Mouse (Mus musculus) hindbrain, embryonic 11.5 days (tissue): Measurements from ENCODE around the gene Adgrl3. TPM values are rescaled to one million over a fixed set of nuclear protein-coding genes. Genes with fewer than 3 reads are reported as not detected.

Experiments
- ATAC-seq: fragments of 200-750 bp; cut with Nextera tagmentation; 2 replicates; pipeline ENCODE4 v1.8.0; 2017; ENCODE audit warnings: mild to moderate bottlenecking, moderate TSS enrichment, moderate library complexity; ENCODE audit not compliant: low FRiP score
- DNase-seq: peaks from one replicate; pipeline ENCODE4 v3.0.0-alpha.2; 2015; ENCODE audit warnings: low spot score
- H3K27ac ChIP-seq: fragments of 300-500 bp; sonication (generic); 2 replicates; pipeline ENCODE4 v1.5.1; 2014; ENCODE audit warnings: mild to moderate bottlenecking, low read depth, low read length
- H3K27me3 ChIP-seq: fragments of 300-500 bp; sonication (generic); 2 replicates; pipeline ENCODE4 v1.6.1; 2014; ENCODE audit warnings: mild to moderate bottlenecking, low read length, moderate library complexity, mixed read lengths; ENCODE audit not compliant: control insufficient read depth, insufficient read depth
- H3K36me3 ChIP-seq: fragments of 300-500 bp; sonication (generic); 2 replicates; pipeline ENCODE4 v1.6.1; 2014; ENCODE audit warnings: mild to moderate bottlenecking, low read length, moderate library complexity, mixed read lengths; ENCODE audit not compliant: control insufficient read depth, insufficient read depth
- H3K4me1 ChIP-seq: fragments of 300-500 bp; sonication (generic); replicated peaks from 2 replicates; pipeline ENCODE4 v1.6.1; 2014; ENCODE audit warnings: low read length, mixed read lengths; ENCODE audit not compliant: control insufficient read depth, insufficient read depth
- H3K4me2 ChIP-seq: fragments of 300-500 bp; sonication (generic); replicated peaks from 2 replicates; pipeline ENCODE4 v1.6.1; 2014; ENCODE audit warnings: mild to moderate bottlenecking, low read depth, low read length
- H3K4me3 ChIP-seq: fragments of 300-500 bp; sonication (generic); 2 replicates; pipeline ENCODE4 v1.5.1; 2014; ENCODE audit warnings: low read depth, low read length
- H3K9ac ChIP-seq: fragments of 300-500 bp; sonication (generic); 2 replicates; pipeline ENCODE4 v1.6.1; 2014; ENCODE audit warnings: low read depth, low read length
- H3K9me3 ChIP-seq: fragments of 300-500 bp; sonication (generic); 2 replicates; pipeline ENCODE4 v1.6.1; 2016; ENCODE audit warnings: low read length; ENCODE audit not compliant: control insufficient read depth
- WGBS: fragments of 180-500 bp; shearing (Covaris S2); extraction: QIAGEN DNeasy Blood & Tissue Kit; methylation state at CpG from one replicate; pipeline ENCODE4 v1.1.7; 2014; 5-methylcytosine and 5-hydroxymethylcytosine counted together
- polyA plus RNA-seq: library from polyadenylated mRNA; unstranded; fragments of >200 nt; fragmentation: Nextera tagmentation; extraction: Ambion mirVana; gene quantifications from 2 replicates; pipeline ENCODE4 v1.2.1, GENCODE M21; 2014

Gene Adgrl3
- polyA plus RNA-seq, 1 experiment from 2014 or later: 40.2 TPM

GRCm38 (mm10) chr5:81417326-81417725 lies 397.4 kb downstream of the Adgrl3 start:
- DNase-seq (peak; percentile 9), ATAC-seq (no peak)
- Histone ChIP-seq H3K27ac (no peak overlapping the region), H3K36me3 (no peaks in the 10 kb centered on the region), H3K4me2 (no peak overlapping the region), H3K9ac (no peak overlapping the region), H3K4me1 (no peaks in the 10 kb centered on the region), H3K4me3 (no peak overlapping the region), H3K27me3 (no peaks in the 10 kb centered on the region), H3K9me3 (no peaks in the 10 kb centered on the region)
- 32% methylated on average over 3 of the region's 3 CpGs for WGBS

- no peaks in the 10 kb centered on the region for H3K4me1 ChIP-seq
- no peaks in the 10 kb centered on the region for H3K36me3 ChIP-seq
- H3K27me3 ChIP-seq: no peaks in the 10 kb centered on the region
- H3K9me3 ChIP-seq: no peaks in the 10 kb centered on the region
- no peak for DNase-seq
- no peak overlapping the region for H3K27ac ChIP-seq
- WGBS: 94% methylated on average over 5 of the region's 5 CpGs
- H3K9ac ChIP-seq: no peak overlapping the region
- H3K4me3 ChIP-seq: no peak overlapping the region
- ATAC-seq: no peak
- no peak overlapping the region for H3K4me2 ChIP-seq
Measured at GRCm38 (mm10) chr5:81427393-81427792, 407.5 kb downstream of the Adgrl3 start.

- H3K27me3 ChIP-seq: no peaks in the 10 kb centered on the region
- H3K4me2 ChIP-seq: no peak overlapping the region
- no peak overlapping the region for H3K27ac ChIP-seq
- ATAC-seq (no peak), DNase-seq (no peak)
- H3K4me1 ChIP-seq: no peaks in the 10 kb centered on the region
- H3K36me3 ChIP-seq: no peaks in the 10 kb centered on the region
- H3K4me3 ChIP-seq: no peak overlapping the region
- no peaks in the 10 kb centered on the region; the same call in 1 of the 2 replicates for H3K9me3 ChIP-seq
- H3K9ac ChIP-seq: no peak overlapping the region
- WGBS: 86% methylated on average over 3 of the region's 3 CpGs
Measured at GRCm38 (mm10) chr5:81436375-81436774, 416.4 kb downstream of the Adgrl3 start.

GRCm38 (mm10) chr5:81442150-81442549 lies 422.2 kb downstream of the Adgrl3 start:
- no peaks in the 10 kb centered on the region; the same call in 1 of the 2 replicates for H3K9me3 ChIP-seq

GRCm38 (mm10) chr5:81465971-81466370 lies 446.0 kb downstream of the Adgrl3 start:
- Histone ChIP-seq H3K4me3 (no peak overlapping the region), H3K27ac (no peak overlapping the region), H3K9ac (no peak overlapping the region), H3K4me2 (no peak overlapping the region), H3K27me3 (no peaks in the 10 kb centered on the region), H3K4me1 (no peaks in the 10 kb centered on the region), H3K9me3 (no peaks in the 10 kb centered on the region), H3K36me3 (no peaks in the 10 kb centered on the region)
- no peak for DNase-seq
- WGBS: 85% methylated on average over 4 of the region's 4 CpGs
- ATAC-seq: no peak

More at GRCm38 (mm10) chr5:81442150-81442549, 422.2 kb downstream of the Adgrl3 start:
- DNase-seq: no peak
- Histone ChIP-seq H3K4me1 (no peaks in the 10 kb centered on the region), H3K27me3 (no peaks in the 10 kb centered on the region), H3K9ac (no peak overlapping the region), H3K4me3 (no peak overlapping the region), H3K27ac (no peak overlapping the region), H3K4me2 (no peak overlapping the region), H3K36me3 (no peaks in the 10 kb centered on the region)
- no peak for ATAC-seq
- WGBS: 51% methylated on average over 5 of the region's 5 CpGs

- Histone ChIP-seq H3K4me3 (no peak overlapping the region), H3K27me3 (no peaks in the 10 kb centered on the region), H3K4me1 (no peaks in the 10 kb centered on the region), H3K9me3 (no peaks in the 10 kb centered on the region), H3K27ac (no peak overlapping the region), H3K9ac (no peak overlapping the region), H3K36me3 (no peaks in the 10 kb centered on the region), H3K4me2 (no peak overlapping the region)
- ATAC-seq (no peak), DNase-seq (no peak)
- WGBS: 86% methylated on average over 2 of the region's 2 CpGs
Measured at GRCm38 (mm10) chr5:81474681-81475080, 454.7 kb downstream of the Adgrl3 start.

- no peak for DNase-seq
- H3K9ac ChIP-seq: no peak overlapping the region
- 75% methylated on average over 3 of the region's 3 CpGs for WGBS
- H3K4me1 ChIP-seq: no peaks in the 10 kb centered on the region
- H3K4me3 ChIP-seq: no peak overlapping the region
- no peaks in the 10 kb centered on the region for H3K9me3 ChIP-seq
- no peaks in the 10 kb centered on the region for H3K27me3 ChIP-seq
- no peak overlapping the region for H3K27ac ChIP-seq
- H3K36me3 ChIP-seq: no peaks in the 10 kb centered on the region
- ATAC-seq: no peak
- no peak overlapping the region for H3K4me2 ChIP-seq
Measured at GRCm38 (mm10) chr5:81475406-81475805, 455.5 kb downstream of the Adgrl3 start.

- no peak for ATAC-seq
- WGBS: 65% methylated on average over 8 of the region's 8 CpGs
Measured at GRCm38 (mm10) chr5:81475971-81476606, 456.2 kb downstream of the Adgrl3 start.

GRCm38 (mm10) chr5:81480911-81481310 lies 461.0 kb downstream of the Adgrl3 start:
- Histone ChIP-seq H3K4me1 (no peaks in the 10 kb centered on the region), H3K36me3 (no peaks in the 10 kb centered on the region), H3K27me3 (no peaks in the 10 kb centered on the region), H3K27ac (no peak overlapping the region), H3K9me3 (no peaks in the 10 kb centered on the region), H3K4me3 (no peak overlapping the region), H3K4me2 (no peak overlapping the region), H3K9ac (no peak overlapping the region)
- 82% methylated on average over 3 of the region's 3 CpGs for WGBS
- ATAC-seq (no peak), DNase-seq (no peak)

More at GRCm38 (mm10) chr5:81475971-81476606, 456.2 kb downstream of the Adgrl3 start:
- Histone ChIP-seq H3K9me3 (no peaks in the 10 kb centered on the region), H3K9ac (no peak overlapping the region), H3K4me3 (no peak overlapping the region), H3K36me3 (no peaks in the 10 kb centered on the region), H3K27ac (no peak overlapping the region), H3K4me2 (no peak overlapping the region), H3K27me3 (no peaks in the 10 kb centered on the region), H3K4me1 (no peaks in the 10 kb centered on the region)
- DNase-seq: no peak
